Mouse (Mus musculus): ENCODE data around the gene Sav1.
A peak's percentile ranks its signal among the peaks of the same experiment; 100 is the strongest.

The Sav1 gene

DNA sequence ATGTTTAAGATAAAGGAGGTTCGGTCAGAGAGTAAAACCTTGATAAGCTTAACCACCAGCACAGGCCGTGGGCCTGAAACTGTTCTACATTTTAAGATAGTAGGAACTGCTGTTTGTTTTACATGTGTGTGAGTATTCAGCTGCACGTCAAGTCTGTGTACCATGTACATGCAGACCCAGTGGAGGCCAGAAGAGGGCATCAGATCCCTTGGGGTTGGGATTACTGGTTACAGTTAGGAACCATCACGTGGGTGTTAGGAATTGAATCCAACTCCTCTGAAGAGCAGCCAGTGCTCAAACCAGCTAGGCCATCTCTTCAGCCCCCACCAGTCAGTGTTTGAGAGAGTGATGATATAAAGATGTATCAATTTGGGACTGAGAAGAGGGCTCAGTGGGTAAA lies 24.3 kb downstream of the Sav1 start:
- peak; percentile 33 for DNase-seq (ENCODE audit: inconsistent ontology term)

DNA sequence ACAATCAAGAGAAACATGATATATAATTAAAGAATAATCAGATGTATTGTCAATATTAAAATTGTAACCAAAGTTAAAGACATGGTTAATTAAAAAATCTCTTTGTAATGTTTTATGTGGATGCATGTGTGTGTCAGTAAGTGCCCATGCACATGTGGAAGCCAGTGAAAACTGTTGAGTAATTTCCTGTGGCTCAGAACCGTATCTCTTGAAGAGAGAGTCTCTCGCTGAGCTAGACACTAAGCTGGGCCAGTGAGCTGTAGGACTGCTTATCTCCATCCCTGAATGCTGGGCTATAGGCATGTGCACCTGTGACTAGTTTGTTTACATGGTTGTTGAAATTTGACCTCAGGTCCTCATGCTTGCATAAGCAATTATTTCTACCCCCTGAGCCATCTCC lies 29.4 kb downstream of the Sav1 start:
- no peak for DNase-seq (ENCODE audit: inconsistent ontology term)

DNA sequence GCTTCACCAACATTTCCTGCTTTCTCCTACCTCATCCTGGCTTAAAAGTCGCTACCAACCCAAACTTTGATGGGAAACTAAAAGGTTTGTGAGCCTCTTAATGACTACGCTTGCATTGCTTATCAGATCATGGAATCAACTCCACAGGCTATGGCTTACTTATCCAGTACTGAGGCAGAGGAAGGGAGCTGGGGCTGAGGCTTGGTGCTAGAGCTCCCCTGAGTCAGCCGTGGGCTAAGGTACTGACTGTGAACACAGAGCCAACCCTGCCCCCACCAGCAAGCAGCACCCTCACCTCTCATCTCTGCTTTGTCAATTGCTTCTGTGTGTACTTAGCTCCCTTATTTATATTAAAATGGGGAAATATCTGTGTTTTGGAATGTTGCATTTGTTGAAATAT lies 39.3 kb downstream of the Sav1 start:
- no peak for DNase-seq (ENCODE audit: inconsistent ontology term)

DNA sequence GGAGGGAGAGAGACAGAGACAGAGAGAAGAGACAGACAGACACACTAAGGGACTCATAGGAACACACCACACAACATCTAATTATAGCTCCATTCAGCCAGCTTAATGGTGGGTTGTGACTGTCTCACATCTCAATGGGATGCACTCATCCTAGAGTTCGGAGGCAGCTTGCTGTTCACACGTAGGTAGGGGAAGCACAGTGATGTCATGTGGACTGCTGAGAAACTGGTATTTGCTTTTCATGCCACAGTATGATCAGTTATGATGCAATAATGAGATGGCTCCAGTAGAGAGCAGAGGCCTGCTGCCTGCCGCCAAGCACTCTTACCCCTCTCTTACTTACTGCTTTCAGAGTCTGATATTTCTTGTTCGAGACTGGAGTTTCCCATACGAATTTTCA lies 40.9 kb downstream of the Sav1 start:
- no peak for DNase-seq (ENCODE audit: inconsistent ontology term)

DNA sequence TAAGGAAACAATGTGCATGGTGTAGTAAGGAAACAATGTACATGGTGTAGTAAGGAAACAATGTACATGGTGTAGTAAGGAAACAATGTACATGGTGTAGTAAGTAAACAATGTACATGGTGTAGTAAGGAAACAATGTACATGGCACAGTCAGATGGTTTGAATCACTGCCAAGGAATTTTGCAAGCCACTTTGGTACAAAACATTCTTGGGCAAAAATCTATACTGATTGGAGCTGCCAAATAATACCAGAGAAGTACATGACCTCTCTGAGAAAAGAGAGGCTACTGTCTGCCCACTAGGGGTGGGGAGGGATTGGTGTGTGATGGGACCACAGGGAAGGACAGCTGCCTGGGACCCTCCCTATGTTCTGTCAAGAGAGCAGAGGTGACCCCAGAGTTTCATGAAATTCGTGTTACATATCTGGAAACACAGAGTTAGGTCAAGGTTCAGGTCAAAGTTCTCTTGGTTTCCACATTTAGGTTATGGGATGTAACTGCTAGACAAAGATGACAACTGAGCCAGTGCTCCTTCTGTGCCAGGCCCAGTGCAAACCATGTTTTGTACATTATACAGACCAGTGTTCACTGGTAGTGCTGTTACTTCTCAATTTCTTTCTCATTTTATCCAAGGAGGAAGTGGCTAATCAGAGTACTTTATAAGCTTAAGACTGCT lies 45.0 kb downstream of the Sav1 start:
- DNase-seq (ENCODE audit: inconsistent ontology term), result peak; percentile 22

DNA sequence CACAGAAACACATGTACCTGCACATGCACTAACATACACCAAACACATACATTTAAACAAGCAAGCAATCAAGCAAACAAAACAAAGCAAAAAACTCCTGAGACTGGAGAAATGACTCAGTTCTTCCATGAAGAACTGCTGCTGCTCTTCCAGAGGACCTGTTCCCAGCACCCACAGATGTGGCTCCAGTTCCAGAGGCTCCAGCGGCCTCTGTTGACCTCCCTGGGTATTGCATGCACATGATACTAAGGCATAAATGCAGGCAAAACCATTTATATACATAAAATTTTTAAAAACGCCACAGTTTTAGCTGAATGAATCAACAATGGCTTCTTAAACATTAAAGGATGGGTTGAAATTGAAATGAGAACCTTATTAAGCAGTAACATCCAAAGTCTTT lies 47.5 kb downstream of the Sav1 start:
- DNase-seq (ENCODE audit: inconsistent ontology term), result no peak

DNA sequence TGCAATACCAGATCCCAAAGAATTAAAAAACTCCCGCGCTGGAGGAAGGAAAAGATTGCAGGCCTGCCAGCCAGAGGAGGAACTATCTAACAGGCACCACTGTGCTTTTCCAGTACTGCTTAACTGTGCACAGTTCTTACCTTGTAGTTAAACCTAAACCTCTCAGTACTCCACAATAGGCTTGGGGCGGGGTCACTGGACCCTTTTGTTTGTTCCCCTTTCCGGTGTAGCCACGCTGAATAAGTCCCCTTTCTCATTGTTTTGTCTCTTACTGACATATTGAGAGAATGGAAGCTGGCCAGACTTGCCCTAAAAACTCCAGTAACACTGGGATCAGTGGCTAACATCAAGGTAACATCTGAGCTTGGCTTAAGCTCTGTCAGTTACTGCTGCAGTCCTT lies 49.1 kb downstream of the Sav1 start:
- DNase-seq (ENCODE audit: inconsistent ontology term), result no peak

DNA sequence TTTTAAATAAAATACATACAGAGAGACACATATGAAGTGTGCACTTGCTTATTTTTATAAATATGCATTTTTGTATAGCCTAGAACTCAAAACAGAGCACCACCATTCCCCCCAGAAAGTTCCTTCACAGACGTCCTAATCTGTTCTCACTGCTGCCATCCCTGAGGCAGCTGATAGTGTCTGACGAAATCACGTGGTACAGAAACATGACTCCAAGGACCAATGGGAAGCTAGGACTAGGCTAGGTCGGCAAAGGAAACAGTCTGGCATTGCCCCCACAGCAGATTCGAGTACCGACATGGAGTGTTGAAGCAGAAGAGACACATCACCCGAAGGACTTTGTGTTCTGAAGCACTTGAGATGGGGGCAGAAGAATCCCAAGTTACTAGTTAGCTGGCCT lies 60.1 kb downstream of the Sav1 start:
- DNase-seq (ENCODE audit: inconsistent ontology term), result no peak

DNA sequence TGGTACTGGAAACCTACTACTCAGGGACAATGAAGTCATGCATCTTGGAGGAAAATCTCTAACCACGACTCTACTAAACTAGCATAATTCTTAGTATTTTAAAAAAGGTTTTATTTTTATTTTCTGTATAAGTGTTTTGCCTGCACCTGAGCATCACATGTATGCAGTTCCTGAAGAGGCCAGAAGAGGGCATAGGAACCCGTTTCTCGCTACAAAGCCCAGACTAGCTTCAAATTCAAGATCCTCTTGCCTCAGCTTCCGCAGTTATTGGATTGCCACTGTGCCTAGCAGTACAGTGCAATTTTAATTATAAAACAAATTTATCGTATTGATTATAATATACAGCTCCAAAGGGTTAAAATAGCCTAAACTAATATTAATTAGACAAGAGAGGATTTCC lies 62.8 kb downstream of the Sav1 start:
- DNase-seq (ENCODE audit: inconsistent ontology term), result peak; percentile 9

DNA sequence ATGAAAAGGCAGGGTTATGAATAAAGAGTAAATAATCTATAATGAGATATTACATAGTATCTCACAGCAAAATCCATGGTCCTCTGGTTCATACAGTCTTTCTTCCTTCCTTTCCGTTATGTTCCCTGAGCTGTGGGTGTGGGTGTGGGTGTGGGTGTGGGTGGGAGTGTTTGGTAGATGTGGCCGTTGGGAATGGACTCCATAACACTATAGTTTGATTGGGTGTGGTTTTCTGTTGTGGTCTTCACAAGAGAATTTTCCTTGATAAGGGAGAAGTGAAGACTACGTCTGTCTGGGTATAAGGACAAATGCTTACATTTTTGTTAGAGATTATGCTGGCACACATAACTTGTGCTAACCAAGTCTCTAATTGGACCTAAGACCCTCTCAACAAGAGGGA lies 63.2 kb downstream of the Sav1 start:
- no peak for DNase-seq (ENCODE audit: inconsistent ontology term)

DNA sequence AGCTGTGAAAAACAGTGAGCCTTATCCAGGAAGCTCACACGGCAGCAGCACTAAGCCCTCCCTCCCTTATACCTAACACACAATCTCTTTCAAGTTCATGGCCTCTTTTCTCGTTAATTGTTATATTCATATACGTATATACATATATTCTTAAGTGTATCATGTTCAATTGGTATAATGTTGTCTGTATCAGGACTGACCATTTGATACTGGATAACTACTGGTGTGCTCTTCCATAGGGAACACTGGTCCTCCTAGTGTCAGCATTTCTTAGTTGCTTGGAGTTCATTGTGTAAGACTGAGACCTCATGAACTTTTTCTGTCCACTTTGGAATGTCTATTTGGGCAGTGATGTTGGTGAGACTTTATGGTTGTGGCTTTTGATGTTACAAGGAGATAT lies 63.7 kb downstream of the Sav1 start:
- DNase-seq (ENCODE audit: inconsistent ontology term), result no peak

DNA sequence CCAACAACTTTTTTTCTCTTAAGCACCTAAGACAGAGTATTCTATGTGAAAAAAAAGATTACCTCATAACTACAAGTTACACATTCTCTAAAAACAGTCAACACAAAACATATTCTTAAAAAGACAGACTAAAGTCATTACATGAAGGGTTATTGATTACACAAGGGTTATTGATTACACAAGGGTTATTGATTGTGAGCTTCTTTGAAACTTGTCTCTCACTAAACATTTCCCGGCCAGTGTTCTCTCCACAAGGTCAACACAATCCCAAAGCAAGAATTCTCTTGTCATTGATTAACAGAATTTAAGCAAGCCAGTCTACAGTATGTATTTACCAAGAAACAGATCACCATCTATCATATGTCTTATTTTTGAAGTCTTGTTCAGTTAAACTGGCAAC lies 64.7 kb downstream of the Sav1 start:
- DNase-seq (ENCODE audit: inconsistent ontology term), result no peak

DNA sequence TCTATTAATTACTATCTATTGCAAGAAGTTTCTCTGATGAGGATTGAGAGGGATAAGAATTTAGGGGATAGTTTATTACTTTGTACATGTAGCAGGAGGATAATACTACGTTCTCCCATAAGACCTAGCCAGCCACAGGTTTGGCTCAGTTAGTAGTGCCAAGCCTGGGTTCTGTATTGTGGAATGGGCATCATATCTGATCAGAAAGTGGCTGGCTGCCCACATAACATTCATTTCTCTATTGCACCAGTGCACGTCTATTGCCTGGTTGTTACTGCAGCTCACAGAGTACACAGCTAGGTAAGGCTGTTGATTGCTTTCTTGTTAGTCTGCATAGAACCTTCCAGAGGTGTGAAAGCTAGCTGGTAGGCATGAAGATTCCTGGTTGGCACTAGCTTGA lies 68.9 kb downstream of the Sav1 start:
- no peak for DNase-seq (ENCODE audit: inconsistent ontology term)
